7 mouse cellular contexts compared by ENCODE assay signal in the genomic region with DNA sequence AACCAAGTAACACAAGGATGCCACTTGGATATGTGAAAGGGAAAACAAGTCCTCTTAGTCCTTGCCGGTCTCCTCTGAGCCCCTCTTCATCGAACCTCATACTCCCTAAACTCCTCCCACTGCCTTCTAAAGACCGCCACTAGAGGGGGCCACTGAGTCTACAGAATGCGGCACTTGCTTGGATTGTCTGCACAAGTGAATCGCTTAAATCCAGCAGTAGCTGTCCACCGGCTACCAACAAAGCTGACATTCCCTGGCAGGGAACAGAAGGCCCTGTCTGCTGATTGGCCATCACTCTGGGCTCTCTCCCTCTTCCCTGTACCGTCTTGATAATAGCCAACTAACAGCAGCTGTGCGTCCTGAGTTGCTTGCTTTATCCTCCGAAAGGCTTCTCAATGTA. TPM values are rescaled to one million over a fixed set of nuclear protein-coding genes. Genes with fewer than 3 reads are reported as not detected.
A peak's percentile ranks its signal among the peaks of the same experiment; 100 is the strongest.
DNase-seq lines count a peak whose midpoint lies in the region; ATAC-seq lines count a peak whose summit lies in the region.

No protein-coding gene starts in this region.

- no peak overlapping the region for H3K9ac ChIP-seq in midbrain, embryonic 13.5 days (replicated peaks)

- peak overlapping the region; percentile 80 for H3K27ac ChIP-seq in midbrain, embryonic 13.5 days

- no peaks in the 10 kb centered on the region for H3K27me3 ChIP-seq in midbrain, embryonic 13.5 days

- peak; percentile 94 for ATAC-seq in midbrain, embryonic 13.5 days

- H3K4me3 ChIP-seq in midbrain, embryonic 13.5 days (replicated peaks) = no peak overlapping the region

- DNase-seq in adrenal gland, adult 8-10 months = peak; percentile 78
- DNase-seq in embryo, embryonic 9.5 days (ENCODE audit: extremely low spot score) = peak; percentile 96
- peak; percentile 98 for DNase-seq in heart, adult 11 months
- peak; percentile 83 for DNase-seq in kidney, adult 11 months
- peak; percentile 97 for DNase-seq in left cerebral cortex, postnatal 4 days
- peak; percentile 79 for DNase-seq in spleen, adult 12 weeks (ENCODE audit: low spot score)

- 0 out of 2 replicates have a peak overlapping the region, but pooled peaks have one; percentile 15 for H3K4me2 ChIP-seq in midbrain, embryonic 13.5 days (replicated peaks)

- no peaks in the 10 kb centered on the region for H3K9me3 ChIP-seq in midbrain, embryonic 13.5 days

- intact Hi-C loops in left cerebral cortex, postnatal 4 days (cut with DNase I) = no loop called here

- H3K4me1 ChIP-seq in midbrain, embryonic 13.5 days (replicated peaks) = 0 out of 2 replicates have a peak, but pooled peaks cover 7% of the 10 kb centered on the region

- 4% methylated on average over 9 of the region's 9 CpGs for WGBS in midbrain, embryonic 13.5 days

- H3K36me3 ChIP-seq in midbrain, embryonic 13.5 days = peaks cover 19% of the 10 kb centered on the region

RNA-seq across cellular contexts. Expression of gene Gnb3, which starts 7.2 kb away (rescaled TPM):
- 10 to 100 TPM in 3 of 4 experiments, 1 to 10 TPM in 1; 8.9 to 18.5 (median 14.5) TPM for total RNA-seq in adrenal gland, adult 8-10 months (2022)
- total RNA-seq in left cerebral cortex, postnatal 4 days (2021) = under 1 TPM; 0.32 to 0.46 TPM
- 5.1 and 7.5 TPM in 2 replicates for polyA plus RNA-seq in midbrain, embryonic 13.5 days (2015; fragmentation: Nextera tagmentation; extraction: Ambion mirVana)

RNA-seq across cellular contexts. Expression of gene P3h3, which starts 10.2 kb away (rescaled TPM):
- total RNA-seq in adrenal gland, adult 8-10 months (2022) = 10 to 100 TPM; 26.2 to 43.9 (median 35.3) TPM
- total RNA-seq in left cerebral cortex, postnatal 4 days (2021) = 10 to 100 TPM; 55.9 to 56.1 TPM
- 12.3 and 17.0 TPM in 2 replicates for polyA plus RNA-seq in midbrain, embryonic 13.5 days (2015; fragmentation: Nextera tagmentation; extraction: Ambion mirVana)

RNA-seq across cellular contexts. Expression of gene Gpr162, which starts 16.5 kb away (rescaled TPM):
- 1 to 10 TPM in 3 of 4 experiments, under 1 TPM in 1; 0.32 to 2.2 (median 1.6) TPM for total RNA-seq in adrenal gland, adult 8-10 months (2022)
- total RNA-seq in left cerebral cortex, postnatal 4 days (2021) = 100 to 1,000 TPM; 145 to 164 TPM
- polyA plus RNA-seq in midbrain, embryonic 13.5 days (2015; fragmentation: Nextera tagmentation; extraction: Ambion mirVana) = 19.2 and 22.9 TPM in 2 replicates

RNA-seq across cellular contexts. Expression of gene Cdca3, which starts 18.0 kb away (rescaled TPM):
- 1 to 10 TPM; 1.9 to 4.4 (median 2.7) TPM for total RNA-seq in adrenal gland, adult 8-10 months (2022)
- total RNA-seq in left cerebral cortex, postnatal 4 days (2021) = 10 to 100 TPM in 1 of 2 experiments, 1 to 10 TPM in 1; 6.9 to 10.8 TPM
- 82.7 and 89.5 TPM in 2 replicates for polyA plus RNA-seq in midbrain, embryonic 13.5 days (2015; fragmentation: Nextera tagmentation; extraction: Ambion mirVana)

RNA-seq across cellular contexts. Expression of gene Usp5, which starts 18.0 kb away (rescaled TPM):
- total RNA-seq in adrenal gland, adult 8-10 months (2022) = 100 to 1,000 TPM; 134 to 158 (median 154) TPM
- 100 to 1,000 TPM; 192 to 202 TPM for total RNA-seq in left cerebral cortex, postnatal 4 days (2021)
- polyA plus RNA-seq in midbrain, embryonic 13.5 days (2015; fragmentation: Nextera tagmentation; extraction: Ambion mirVana) = 202 and 204 TPM in 2 replicates

Comparison
In these comparisons a context has a peak if more than half of its experiments do, and no peak if none do; other contexts are left out.
1. RNA of gene Gnb3, which starts 7.2 kb away (total RNA-seq): 8.9 to 18.5 TPM in adrenal gland, adult 8-10 months; 0.32 to 0.46 TPM in left cerebral cortex, postnatal 4 days; every median in the first group is over 4 times any median in the second.
2. RNA of gene Gpr162, which starts 16.5 kb away (total RNA-seq): 145 to 164 TPM in left cerebral cortex, postnatal 4 days; 0.32 to 2.2 TPM in adrenal gland, adult 8-10 months; every median in the first group is over 10 times any median in the second.
3. Peak in every context shown above with its lines, with median percentiles within 50 percentile points of each other: DNase-seq.